Mouse (Mus musculus): ENCODE data around the gene Ccnc.

Ccnc gene

GRCm38 (mm10) chr4:21726912-21727614 is 438 bp upstream of the Ccnc start:
- peak; percentile 86 for DNase-seq (ENCODE audit: low read depth, low spot score)

DNA sequence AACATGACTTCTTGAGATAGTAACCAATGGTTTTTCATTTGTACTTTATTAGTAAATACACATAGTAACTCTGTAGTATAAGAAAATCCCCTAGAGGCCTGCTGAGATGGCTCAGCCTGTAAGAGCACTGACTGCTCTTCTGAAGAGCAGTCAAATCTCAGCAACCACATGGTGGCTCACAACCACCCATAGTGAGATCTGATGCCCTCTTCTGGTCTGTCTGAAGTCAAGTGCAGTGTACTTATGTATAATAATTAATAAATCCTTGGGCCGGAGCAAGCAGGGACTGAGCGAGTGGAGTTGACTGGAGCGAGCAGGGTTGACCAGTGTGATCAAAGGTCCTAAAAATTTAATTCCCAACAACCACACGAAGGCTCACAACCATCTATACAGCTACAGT is 11.7 kb downstream of the Ccnc start:
- no peak for DNase-seq (ENCODE audit: low read depth, low spot score)

GRCm38 (mm10) chr4:21744142-21744541 is 16.6 kb downstream of the Ccnc start:
- peak; percentile 47 for DNase-seq (ENCODE audit: low read depth, low spot score)

GRCm38 (mm10) chr4:21745723-21746122 is 18.2 kb downstream of the Ccnc start:
- DNase-seq (ENCODE audit: low read depth, low spot score) = peak; percentile 98

GRCm38 (mm10) chr4:21755123-21755789 is 27.8 kb downstream of the Ccnc start:
- DNase-seq (ENCODE audit: low read depth, low spot score) = peak; percentile 92

- DNase-seq (ENCODE audit: low read depth, low spot score) = peak; percentile 75
Observed at GRCm38 (mm10) chr4:21758860-21759259, 31.4 kb downstream of the Ccnc start.

- DNase-seq (ENCODE audit: low read depth, low spot score) = no peak
Observed at GRCm38 (mm10) chr4:21761416-21762160, 34.1 kb downstream of the Ccnc start.

DNA sequence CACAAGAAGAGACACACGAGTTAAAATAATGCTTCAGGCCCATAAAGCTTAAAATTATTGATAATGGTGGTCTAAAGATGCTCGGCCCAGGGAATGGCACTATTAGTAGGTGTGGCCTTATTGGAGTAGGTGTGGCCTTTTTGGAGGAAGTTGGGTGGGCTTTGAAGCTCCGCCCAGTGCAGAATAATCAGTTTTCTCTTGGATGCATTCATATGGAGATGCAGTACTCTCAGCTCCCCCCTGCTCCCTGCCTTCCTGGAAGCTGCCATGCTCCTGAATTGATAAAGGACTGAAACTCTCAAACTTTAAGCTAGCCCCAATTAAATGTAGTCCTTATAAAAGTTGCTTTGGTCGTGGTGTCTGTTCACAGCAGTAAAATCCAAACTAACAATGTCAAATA is 36.3 kb downstream of the Ccnc start:
- DNase-seq (ENCODE audit: low read depth, low spot score) = peak; percentile 87

DNA sequence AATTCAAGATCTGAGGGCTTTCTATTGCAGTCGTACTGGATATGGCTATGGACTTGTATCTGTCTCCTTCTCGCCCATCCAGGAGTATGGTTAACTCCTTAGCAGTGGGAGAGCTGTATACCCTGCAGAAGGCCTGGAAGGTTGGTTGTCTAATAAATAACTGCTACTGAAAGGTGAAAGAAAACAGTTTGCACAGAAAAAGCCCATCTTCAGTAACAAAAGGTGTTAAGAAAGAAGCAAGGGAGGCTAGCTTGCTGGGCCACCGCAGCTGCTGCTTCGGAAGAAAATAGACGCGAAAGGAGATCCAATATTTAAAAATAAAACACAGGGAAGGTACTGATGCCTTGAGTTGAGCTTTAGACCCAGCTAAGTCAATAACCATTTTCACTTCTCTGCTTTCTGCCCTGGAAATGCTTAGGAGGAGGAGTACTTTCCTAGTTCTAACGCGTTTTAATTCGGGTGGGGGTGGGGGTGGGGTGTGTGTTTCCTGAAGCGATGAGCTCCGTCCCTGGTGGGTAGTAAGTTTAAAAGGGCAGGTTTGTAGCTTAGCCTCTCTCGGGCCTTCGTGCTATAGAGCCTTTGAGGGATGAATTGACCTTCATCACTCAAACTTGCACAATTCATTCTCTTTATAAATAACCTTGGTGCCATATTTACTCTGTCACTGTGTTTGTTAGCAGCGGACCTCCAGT is 38.8 kb downstream of the Ccnc start:
- no peak for DNase-seq (ENCODE audit: low read depth, low spot score)

DNA sequence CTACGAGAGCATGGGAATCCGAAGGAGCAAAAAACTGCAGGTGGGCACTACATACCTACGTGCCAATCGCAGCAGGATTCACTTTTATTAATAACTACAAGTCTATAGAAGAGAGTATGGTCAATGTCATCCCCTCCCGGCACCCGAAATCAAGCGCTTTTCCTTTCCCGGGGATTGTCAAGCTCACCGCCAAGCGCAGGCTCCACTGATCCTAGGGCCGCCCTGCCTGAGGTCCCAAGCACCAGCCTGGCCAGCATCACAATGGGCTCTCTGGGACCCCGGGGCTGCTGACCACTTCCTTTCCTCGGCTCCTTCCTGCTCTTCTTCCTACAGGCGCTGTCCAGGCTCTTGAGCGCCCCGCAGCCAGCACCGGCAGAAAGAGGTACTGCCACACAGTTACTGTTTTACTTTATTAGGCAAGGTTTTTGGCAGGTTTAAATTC is 39.4 kb downstream of the Ccnc start, which contains the start of the genes Usp45 and Tstd3:
Gene Usp45 (plus strand): TSS at position 294 of the 442 bp plus-strand sequence.
Gene Tstd3 (minus strand): TSS at position 350 of the 442 bp plus-strand sequence.
- DNase-seq (ENCODE audit: low read depth, low spot score) = peak; percentile 78

- DNase-seq (ENCODE audit: low read depth, low spot score) = peak; percentile 82
Observed at GRCm38 (mm10) chr4:21771064-21771463, 43.6 kb downstream of the Ccnc start.

DNA sequence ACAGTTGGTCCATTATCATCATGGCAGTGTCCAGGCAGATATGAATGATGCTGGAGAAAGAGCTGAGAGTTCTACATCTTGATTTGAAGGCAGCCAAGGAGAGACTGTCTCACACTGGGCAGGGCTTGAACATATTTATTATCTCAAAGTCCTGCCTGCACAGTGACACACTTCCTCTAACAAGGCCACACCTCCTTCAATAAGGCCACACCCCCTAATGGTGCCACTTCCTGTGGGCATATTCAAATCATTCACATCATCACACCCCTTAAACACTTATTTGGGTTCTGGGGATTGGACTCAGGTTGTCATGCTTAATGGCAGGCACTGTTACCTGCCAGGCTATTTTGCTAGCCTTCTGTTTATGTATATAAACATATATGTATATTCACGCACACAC is 44.8 kb downstream of the Ccnc start:
- DNase-seq (ENCODE audit: low read depth, low spot score) = peak; percentile 35

- DNase-seq (ENCODE audit: low read depth, low spot score) = peak; percentile 90
Observed at GRCm38 (mm10) chr4:21776091-21776945, 48.8 kb downstream of the Ccnc start.

GRCm38 (mm10) chr4:21776946-21777265 is 49.4 kb downstream of the Ccnc start:
- DNase-seq (ENCODE audit: low read depth, low spot score) = no peak

DNA sequence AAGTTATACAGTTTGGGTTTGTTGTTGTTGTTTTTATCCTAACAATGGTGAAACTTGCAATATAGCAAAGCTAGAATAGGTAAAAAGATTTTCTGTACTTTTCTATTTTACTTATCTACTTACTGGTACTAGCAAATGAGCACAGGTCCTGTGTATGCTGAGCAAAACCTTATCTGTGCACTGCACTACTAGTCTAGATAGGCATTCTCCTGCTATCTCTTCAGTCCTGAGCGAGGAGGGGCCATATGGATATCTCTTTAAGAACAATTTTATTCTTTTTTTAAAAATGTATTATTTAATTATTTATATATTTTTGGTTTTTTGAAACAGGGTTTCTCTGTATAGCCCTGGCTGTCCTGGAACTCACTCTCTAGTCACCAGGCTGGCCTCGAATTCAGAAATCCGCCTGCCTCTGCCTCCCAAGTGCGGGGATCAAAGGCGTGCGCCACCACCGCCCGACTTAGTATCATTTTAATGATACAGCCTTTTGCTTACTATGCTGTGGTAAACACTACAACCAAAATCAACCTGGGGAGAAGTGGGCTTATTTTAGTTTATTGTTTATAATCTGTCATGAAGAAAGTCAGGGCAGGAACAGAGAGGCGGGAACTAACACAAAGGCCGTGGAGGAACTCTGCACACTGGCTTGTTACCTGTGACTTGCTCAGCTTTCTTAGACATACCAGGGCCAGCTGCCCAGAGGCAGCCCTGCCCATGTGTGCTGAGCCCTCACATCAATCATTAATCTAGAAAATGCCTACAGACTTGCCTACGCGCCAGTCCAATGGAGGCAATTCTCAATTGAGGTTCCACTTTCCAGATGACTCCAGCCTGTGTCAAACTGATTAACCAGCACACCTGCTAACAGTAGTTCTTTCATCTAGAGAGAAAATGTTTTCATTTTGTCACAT is 53.6 kb downstream of the Ccnc start:
- no peak for DNase-seq (ENCODE audit: low read depth, low spot score)

- DNase-seq (ENCODE audit: low read depth, low spot score) = no peak
Observed at GRCm38 (mm10) chr4:21786268-21786667, 58.8 kb downstream of the Ccnc start.

DNA sequence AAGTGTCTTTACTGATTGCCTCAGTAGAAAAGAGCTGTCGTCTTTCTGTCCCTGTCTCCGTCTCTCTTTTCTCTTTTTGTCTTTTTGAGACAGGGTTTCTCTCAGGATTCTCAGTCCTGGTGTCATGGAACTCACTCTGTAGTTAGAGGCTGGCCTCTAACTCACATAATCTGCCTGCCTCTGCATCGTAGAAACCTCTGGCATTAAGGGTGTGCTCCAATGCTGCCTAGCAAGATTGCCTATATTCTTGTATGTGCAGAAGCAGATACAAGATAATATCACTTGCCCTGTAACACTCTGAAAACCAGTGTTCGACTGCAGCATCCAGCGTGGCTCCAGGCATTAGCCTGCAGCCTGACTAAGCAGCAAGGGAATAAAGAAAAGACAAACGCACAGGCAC is 61.4 kb downstream of the Ccnc start:
- no peak for DNase-seq (ENCODE audit: low read depth, low spot score)

GRCm38 (mm10) chr4:21789836-21790235 is 62.3 kb downstream of the Ccnc start:
- no peak for DNase-seq (ENCODE audit: low read depth, low spot score)

GRCm38 (mm10) chr4:21793631-21794030 is 66.1 kb downstream of the Ccnc start:
- DNase-seq (ENCODE audit: low read depth, low spot score) = no peak

DNA sequence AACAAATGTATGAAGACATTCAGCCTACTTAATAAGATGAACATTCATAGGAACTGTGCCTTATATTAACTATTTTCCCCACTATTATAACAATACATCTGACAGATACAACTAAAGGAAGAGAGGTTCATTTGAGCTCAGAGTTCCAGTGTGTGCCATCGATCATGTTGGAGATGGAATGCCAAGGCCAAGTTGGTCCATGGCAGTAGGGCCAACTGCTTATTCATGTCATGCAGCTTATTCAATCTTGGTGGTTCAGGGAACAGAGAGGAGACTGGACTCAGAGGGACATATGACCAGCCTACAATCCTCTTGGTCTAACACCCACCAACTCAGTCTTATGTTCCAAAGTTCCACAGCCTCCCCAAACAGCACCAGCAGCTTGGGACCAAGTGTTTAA is 73.5 kb downstream of the Ccnc start:
- DNase-seq (ENCODE audit: low read depth, low spot score) = no peak

Data from R1 (cell line).